ENCODE assay signal across 9 mouse cellular contexts in genomic region chr13:44541243-44541653, GRCm38 (mm10).
DNase-seq lines count a peak whose midpoint lies in the region; TF ChIP-seq lines count a peak whose summit lies in the region.
"Had no signal": no experiment of that assay in that cellular context is flagged by ENCODE, and none has a peak within 500 bp of the region (broad histone marks: within the 10 kb centered on the region; RNA-seq: fewer than 3 reads in every experiment).

No protein-coding gene starts in this region.

- 62% methylated on average over 5 of the region's 5 CpGs for WGBS in lung, adult 2 months
- WGBS in bone marrow, adult 2 months, result 14% methylated on average over 5 of the region's 5 CpGs

- no peaks in the 10 kb centered on the region for H3K4me1 ChIP-seq in lung, adult 2 months (ENCODE audit: control insufficient read depth, insufficient read depth, low read length)
- H3K4me1 ChIP-seq in bone marrow, adult 2 months (ENCODE audit: control insufficient read depth, insufficient read depth, low read length), result peaks cover 10% of the 10 kb centered on the region

- H3K4me3 ChIP-seq in lung, adult 2 months (replicated peaks; ENCODE audit: extremely low read depth, low read depth, low read length), result no peak overlapping the region
- H3K4me3 ChIP-seq in bone marrow, adult 2 months (replicated peaks; ENCODE audit: control insufficient read depth, low read depth, low read length), result no peak overlapping the region

- intact Hi-C loops in left cerebral cortex, postnatal 10 days (cut with DNase I), result no loop called here

- DNase-seq in lung, postnatal 36 days, result peak; percentile 37
- no peak for DNase-seq in lung, adult 2 months
- peak; percentile 93 for DNase-seq in gastrocnemius, adult 18-20 months (ENCODE audit: low spot score)
- peak; percentile 8 to 46 for DNase-seq in kidney, postnatal 36 days
- no peak for DNase-seq in left cerebral cortex, adult 9 months (ENCODE audit: low spot score in 2 of 2)
- no peak for DNase-seq in right cerebral cortex, adult 18-20 months
- DNase-seq in left cerebral cortex, postnatal 10 days (ENCODE audit: extremely low spot score in 1 of 2, low spot score in 2 of 2), result no peak

- TF ChIP-seq POLR2A in lung, adult 2 months (IDR thresholded peaks at IDR 0.05; ENCODE audit: borderline replicate concordance, extremely low read depth, low read depth, low read length), result no peak
- no peak for TF ChIP-seq POLR2A in bone marrow, adult 2 months (IDR thresholded peaks at IDR 0.05; ENCODE audit: borderline replicate concordance, control insufficient read depth, low read depth, low read length)

- TF ChIP-seq CTCF in lung, adult 2 months (IDR thresholded peaks at IDR 0.05; ENCODE audit: insufficient read depth, low read length), result no peak
- no peak for TF ChIP-seq CTCF in bone marrow, adult 2 months (IDR thresholded peaks at IDR 0.05; ENCODE audit: control insufficient read depth, insufficient read depth, low read length)

- 0 out of 2 replicates have a peak overlapping the region, but pooled peaks have one; percentile 1 for H3K27ac ChIP-seq in bone marrow, adult 2 months (ENCODE audit: control insufficient read depth, insufficient read depth, low read depth, low read length, poor library complexity)
- H3K27ac ChIP-seq: kidney, postnatal 0 days had no signal

Comparison
In these comparisons a context has a peak if more than half of its experiments do, and no peak if none do; other contexts are left out.
1. DNase-seq: peak in lung, postnatal 36 days (single experiment), gastrocnemius, adult 18-20 months (single experiment) and kidney, postnatal 36 days (2 of 2); none in lung, adult 2 months (single experiment), left cerebral cortex, adult 9 months (0 of 2), right cerebral cortex, adult 18-20 months (single experiment) and left cerebral cortex, postnatal 10 days (0 of 2).